Mouse (Mus musculus) forebrain, embryonic 10.5 days (tissue): ENCODE measurements around the gene Mlf2. TPM values are rescaled to one million over a fixed set of nuclear protein-coding genes. Genes with fewer than 3 reads are reported as not detected.
A peak's percentile ranks its signal among the peaks of the same experiment; 100 is the strongest.
"Not testable (repeated sequence)": the region's sequence is repeated elsewhere in the genome, so short reads cannot be mapped to it uniquely, and the experiment has no call there.

Source experiments
- DNase-seq: peaks from one replicate; pipeline ENCODE4 v3.0.0-alpha.2; 2017; ENCODE audit warnings: low spot score; ENCODE audit errors: extremely low spot score
- H3K27ac ChIP-seq: fragments of 300-500 bp; sonication (generic); 2 replicates; pipeline ENCODE4 v1.5.1; 2016; ENCODE audit warnings: mild to moderate bottlenecking
- H3K27me3 ChIP-seq: fragments of 300-500 bp; sonication (generic); 2 replicates; pipeline ENCODE4 v1.6.1; 2016; ENCODE audit warnings: mild to moderate bottlenecking; ENCODE audit not compliant: poor library complexity, severe bottlenecking
- H3K36me3 ChIP-seq: fragments of 300-500 bp; sonication (generic); replicated peaks from 2 replicates; pipeline ENCODE4 v1.6.1; 2016; ENCODE audit warnings: mild to moderate bottlenecking, moderate library complexity
- H3K4me1 ChIP-seq: fragments of 300-500 bp; sonication (generic); 2 replicates; pipeline ENCODE4 v1.6.1; 2016
- H3K4me3 ChIP-seq: fragments of 300-500 bp; sonication (generic); 2 replicates; pipeline ENCODE4 v1.5.1; 2016; ENCODE audit warnings: mild to moderate bottlenecking, moderate library complexity
- H3K9me3 ChIP-seq: fragments of 300-500 bp; sonication (generic); 2 replicates; pipeline ENCODE4 v1.6.1; 2016; ENCODE audit warnings: mild to moderate bottlenecking, moderate library complexity
- WGBS: fragments of 180-500 bp; shearing (Covaris S2); methylation state at CpG from one replicate; pipeline ENCODE4 v1.1.7; 2016; 5-methylcytosine and 5-hydroxymethylcytosine counted together
- polyA plus RNA-seq: library from polyadenylated mRNA; unstranded; fragments of >200 nt; fragmentation: Nextera tagmentation; extraction: Ambion mirVana; gene quantifications from 2 replicates; pipeline ENCODE4 v1.2.1, GENCODE M21; 2016

Mlf2 gene
- polyA plus RNA-seq, result 388 and 398 TPM in 2 replicates

DNA sequence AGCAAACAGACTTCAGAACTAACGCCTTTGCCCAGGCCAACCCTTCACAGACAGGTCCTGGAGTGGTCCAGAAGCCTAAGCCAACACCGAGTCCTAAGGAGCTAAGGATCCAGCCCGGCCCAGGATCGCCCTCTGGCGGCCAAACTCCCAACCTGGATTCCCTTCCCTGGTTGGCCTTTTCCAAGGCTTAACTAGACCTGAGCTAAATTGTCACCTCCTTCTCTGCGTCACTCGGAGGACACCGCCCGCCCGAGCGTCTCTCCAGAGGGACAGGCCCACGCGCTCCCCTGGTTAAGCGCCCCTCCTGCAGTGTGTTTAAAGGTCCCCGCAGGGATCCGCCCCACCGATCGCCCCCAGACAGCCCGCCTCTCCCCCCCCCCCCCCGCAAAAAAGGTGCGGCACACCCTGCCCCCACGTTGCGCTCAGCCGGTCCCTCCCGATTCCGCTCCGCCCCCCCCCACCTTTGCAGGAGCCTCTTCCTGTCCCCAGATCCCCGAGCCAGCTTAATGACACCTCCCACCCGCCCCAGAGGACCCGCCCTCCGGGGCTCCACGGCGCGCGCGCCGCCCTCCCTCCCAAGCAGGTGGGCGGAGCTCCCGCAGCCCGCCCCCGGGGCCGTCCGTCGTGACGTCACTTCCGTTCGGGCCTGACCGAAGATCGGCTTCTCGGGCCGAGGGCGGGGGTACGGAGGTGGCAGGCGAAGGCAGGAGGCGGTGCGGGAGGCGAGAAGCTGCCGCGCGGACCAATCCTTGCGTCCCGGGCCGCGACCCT lies at the start of gene Mlf2:
Mlf2 (plus strand) TSS at position 633 of the 771 bp plus-strand sequence.
- H3K27me3 ChIP-seq, result no peaks in the 10 kb centered on the region
- peaks cover 37% of the 10 kb centered on the region for H3K36me3 ChIP-seq
- peak within 1 kb of the TSS; percentile 95 for H3K4me3 ChIP-seq
- H3K4me1 ChIP-seq, result peaks cover 42% of the 10 kb centered on the region
- H3K9me3 ChIP-seq, result no peaks in the 10 kb centered on the region
- WGBS, result under 1% methylated on average over 61 of the region's 64 CpGs
- peak within 1 kb of the TSS; percentile 97 for H3K27ac ChIP-seq
- peak; percentile 98 for DNase-seq

- Histone ChIP-seq H3K4me3 (no peak overlapping the region), H3K36me3 (no peaks in the 10 kb centered on the region), H3K27me3 (no peaks in the 10 kb centered on the region), H3K9me3 (no peaks in the 10 kb centered on the region), H3K4me1 (no peaks in the 10 kb centered on the region), H3K27ac (no peak overlapping the region)
- DNase-seq, result no peak
- WGBS, result 97% methylated on average over 9 of the region's 9 CpGs
These were observed 49.4 kb upstream of the Mlf2 start for GRCm38 (mm10) chr6:124881821-124882220.

- WGBS, result 74% methylated on average over 10 of the region's 10 CpGs
- no peak overlapping the region for H3K4me3 ChIP-seq
- H3K4me1 ChIP-seq, result no peaks in the 10 kb centered on the region
- no peaks in the 10 kb centered on the region for H3K9me3 ChIP-seq
- H3K27me3 ChIP-seq, result no peaks in the 10 kb centered on the region
- H3K36me3 ChIP-seq, result no peaks in the 10 kb centered on the region
- DNase-seq, result no peak
- no peak overlapping the region for H3K27ac ChIP-seq
These were observed 47.8 kb upstream of the Mlf2 start for GRCm38 (mm10) chr6:124883351-124883750.

DNA sequence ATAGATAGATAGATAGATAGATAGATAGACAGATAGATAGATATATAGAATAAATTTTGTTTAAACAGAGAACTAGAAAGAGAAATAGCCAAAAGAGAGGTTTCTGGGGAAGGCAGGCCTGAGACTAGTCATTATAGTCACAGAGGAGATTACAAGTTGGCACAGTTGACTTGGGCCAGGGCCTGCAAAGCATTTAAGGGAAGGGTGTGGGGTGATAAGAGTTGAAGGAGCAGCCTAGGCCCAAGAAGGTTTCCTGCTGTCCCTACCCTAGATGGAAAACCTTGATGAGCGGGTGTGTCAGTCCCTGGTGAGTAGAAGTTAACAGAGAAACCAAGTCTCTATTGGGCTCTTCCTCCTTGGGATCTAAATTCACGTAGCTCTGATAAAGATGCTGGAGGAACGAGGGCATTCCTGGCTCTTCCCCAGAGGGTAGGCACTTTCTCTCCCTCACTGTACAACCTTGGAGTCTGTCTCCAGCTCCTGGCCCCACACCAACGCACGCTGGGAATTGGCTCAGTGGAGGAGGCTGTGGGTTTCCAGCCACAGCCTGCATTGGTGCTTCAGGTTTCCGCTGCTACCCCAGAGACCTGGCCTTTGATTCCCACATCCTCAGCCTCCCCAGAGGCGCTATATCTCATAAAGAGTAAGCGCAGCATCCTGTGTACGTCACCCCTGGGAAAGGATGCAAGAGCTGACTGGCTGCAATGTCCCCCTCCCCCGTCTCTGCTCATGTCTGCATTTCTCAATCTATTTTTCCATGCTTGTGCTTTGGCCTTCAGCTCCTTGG lies 46.3 kb upstream of the Mlf2 start:
- no peak overlapping the region for H3K27ac ChIP-seq
- no peak for DNase-seq
- 86% methylated on average over 10 of the region's 10 CpGs for WGBS

GRCm38 (mm10) chr6:124885956-124886381 lies 45.2 kb upstream of the Mlf2 start:
- Histone ChIP-seq H3K4me1 (no peaks in the 10 kb centered on the region), H3K9me3 (no peaks in the 10 kb centered on the region), H3K4me3 (no peak overlapping the region), H3K27me3 (no peaks in the 10 kb centered on the region), H3K36me3 (no peaks in the 10 kb centered on the region), H3K27ac (no peak overlapping the region)
- WGBS, result 96% methylated on average over 8 of the region's 8 CpGs
- DNase-seq, result no peak

More for the DNA sequence above, 46.3 kb upstream of the Mlf2 start:
- Histone ChIP-seq H3K27me3 (no peaks in the 10 kb centered on the region), H3K9me3 (no peaks in the 10 kb centered on the region), H3K4me3 (no peak overlapping the region), H3K4me1 (no peaks in the 10 kb centered on the region), H3K36me3 (no peaks in the 10 kb centered on the region)

GRCm38 (mm10) chr6:124887986-124888385 lies 43.2 kb upstream of the Mlf2 start, which contains the start of gene Cd4:
Cd4 (minus strand) TSS chr6:124888221.
- WGBS, result 92% methylated on average over 9 of the region's 9 CpGs
- H3K36me3 ChIP-seq, result no peaks in the 10 kb centered on the region
- no peaks in the 10 kb centered on the region for H3K4me1 ChIP-seq
- no peak within 1 kb of the TSS for H3K27ac ChIP-seq
- no peak for DNase-seq
- no peaks in the 10 kb centered on the region for H3K9me3 ChIP-seq
- H3K4me3 ChIP-seq, result no peak within 1 kb of the TSS
- no peaks in the 10 kb centered on the region for H3K27me3 ChIP-seq

DNA sequence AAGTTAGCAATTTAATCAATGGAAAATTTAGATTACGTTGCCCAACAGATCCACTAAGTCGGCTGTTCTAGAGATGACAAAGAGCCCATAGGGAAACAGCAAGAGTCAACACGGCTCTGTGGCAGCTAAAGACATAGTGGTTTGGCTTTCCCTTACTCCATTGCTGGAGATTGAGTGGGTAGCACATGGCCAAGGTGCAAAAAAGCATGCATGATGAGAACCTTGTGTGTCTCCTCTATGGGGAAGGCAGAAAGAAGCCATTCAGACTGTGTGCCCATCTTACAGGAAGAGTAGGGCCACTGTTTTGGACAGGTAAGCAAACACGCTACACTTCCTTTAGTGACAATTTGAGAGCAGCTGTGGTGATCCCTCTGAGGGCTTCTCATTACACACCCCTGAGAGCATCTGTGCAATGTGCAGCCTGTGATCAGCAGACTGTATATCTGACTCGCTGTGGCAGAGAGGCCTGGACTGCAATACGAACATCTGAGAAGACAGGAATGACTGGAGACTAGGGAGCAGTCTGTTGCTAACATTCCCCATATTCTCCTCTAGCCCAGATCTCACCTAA lies 42.5 kb upstream of the Mlf2 start:
- WGBS, result 94% methylated on average over 6 of the region's 6 CpGs

GRCm38 (mm10) chr6:124890997-124891396 lies 40.2 kb upstream of the Mlf2 start:
- Histone ChIP-seq H3K27me3 (no peaks in the 10 kb centered on the region), H3K4me3 (no peak overlapping the region), H3K4me1 (no peaks in the 10 kb centered on the region), H3K27ac (no peak overlapping the region), H3K9me3 (no peaks in the 10 kb centered on the region), H3K36me3 (no peaks in the 10 kb centered on the region)
- 76% methylated on average over 6 of the region's 6 CpGs for WGBS
- DNase-seq, result no peak

More for the DNA sequence above, 42.5 kb upstream of the Mlf2 start:
- Histone ChIP-seq H3K4me1 (no peaks in the 10 kb centered on the region), H3K27ac (no peak overlapping the region), H3K4me3 (no peak overlapping the region), H3K9me3 (no peaks in the 10 kb centered on the region), H3K27me3 (no peaks in the 10 kb centered on the region), H3K36me3 (no peaks in the 10 kb centered on the region)
- DNase-seq, result no peak

- not testable (repeated sequence) for H3K4me1 ChIP-seq, H3K4me3 ChIP-seq, H3K36me3 ChIP-seq, H3K9me3 ChIP-seq, H3K27ac ChIP-seq, H3K27me3 ChIP-seq, DNase-seq
- 91% methylated on average over 2 of the region's 2 CpGs for WGBS
These were observed 37.1 kb upstream of the Mlf2 start for GRCm38 (mm10) chr6:124894113-124894512.

GRCm38 (mm10) chr6:124898359-124898758 lies 32.8 kb upstream of the Mlf2 start:
- Histone ChIP-seq H3K27ac (no peak overlapping the region), H3K36me3 (no peaks in the 10 kb centered on the region), H3K4me1 (peaks cover 3% of the 10 kb centered on the region), H3K4me3 (no peak overlapping the region), H3K9me3 (no peaks in the 10 kb centered on the region), H3K27me3 (no peaks in the 10 kb centered on the region)
- 85% methylated on average over 3 of the region's 3 CpGs for WGBS
- no peak for DNase-seq

- Histone ChIP-seq H3K4me3 (no peak overlapping the region), H3K36me3 (no peaks in the 10 kb centered on the region), H3K4me1 (peaks cover 21% of the 10 kb centered on the region), H3K9me3 (no peaks in the 10 kb centered on the region), H3K27me3 (no peaks in the 10 kb centered on the region), H3K27ac (peak overlapping the region; percentile 41; the same call in 1 of the 2 replicates)
- no peak for DNase-seq
- WGBS, result 62% methylated on average over 8 of the region's 8 CpGs
These were observed 31.0 kb upstream of the Mlf2 start for GRCm38 (mm10) chr6:124900056-124900800.

- WGBS, result 79% methylated on average over 10 of the region's 10 CpGs
- no peaks in the 10 kb centered on the region for H3K36me3 ChIP-seq
- 0 out of 2 replicates have a peak overlapping the region, but pooled peaks have one; percentile 41 for H3K27ac ChIP-seq
- peaks cover 24% of the 10 kb centered on the region for H3K4me1 ChIP-seq
- H3K9me3 ChIP-seq, result no peaks in the 10 kb centered on the region
- H3K4me3 ChIP-seq, result no peak overlapping the region
- DNase-seq, result no peak
- no peaks in the 10 kb centered on the region for H3K27me3 ChIP-seq
These were observed 30.2 kb upstream of the Mlf2 start for GRCm38 (mm10) chr6:124900801-124901480.
